Mouse (Mus musculus): Measurements from ENCODE around the gene Gm49321.

- no peak for TF ChIP-seq CTCF (IDR thresholded peaks at IDR 0.05; ENCODE audit: low read depth, low read length)
- TF ChIP-seq POLR2A (IDR thresholded peaks at IDR 0.05; ENCODE audit: insufficient read depth, low read length) = no peak
Measured at GRCm38 (mm10) chr12:73978144-73978543, 40.7 kb downstream of the Gm49321 start.

All from ES-Bruce4 (cell line).